Mouse (Mus musculus): Measurements from ENCODE around the gene Slit1.
A peak's percentile ranks its signal among the peaks of the same experiment; 100 is the strongest.

Slit1 gene

DNA sequence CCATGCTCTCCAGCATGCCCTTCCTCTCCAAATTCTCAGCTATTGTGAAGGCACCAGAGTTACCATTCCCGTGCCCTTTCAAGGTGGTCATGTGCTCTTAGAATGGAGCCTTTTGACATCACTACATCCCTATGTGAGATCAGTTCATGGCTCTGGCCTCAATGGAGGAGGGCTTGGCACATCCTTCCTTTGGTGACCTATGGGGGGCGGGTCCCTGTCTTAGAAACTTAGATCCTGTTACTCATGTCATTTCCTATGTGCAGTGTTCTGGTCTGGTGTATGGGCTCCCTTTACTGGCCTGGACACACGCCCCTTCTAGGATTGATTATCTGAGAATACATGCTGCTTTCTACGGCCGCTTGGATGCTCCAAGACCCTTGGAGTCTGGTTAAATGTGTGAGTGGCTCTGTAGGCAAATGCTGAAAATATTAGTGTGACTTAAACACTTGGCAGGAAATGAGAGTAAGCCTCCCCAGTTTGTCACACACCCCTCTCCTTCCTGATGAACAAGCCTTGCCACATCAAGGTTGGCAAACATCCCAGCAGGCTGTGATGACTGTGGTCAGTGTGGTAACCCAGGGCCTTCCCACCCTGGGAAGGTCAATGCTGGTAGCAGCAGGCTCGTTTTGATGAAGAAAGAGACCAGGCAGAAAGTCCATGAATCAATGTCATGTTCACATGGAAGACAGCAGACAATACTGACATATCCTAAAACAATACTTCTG, 146.1 kb downstream of the Slit1 start:
- peak; percentile 42 to 79 for DNase-seq (ENCODE audit: low spot score in 2 of 2)

DNA sequence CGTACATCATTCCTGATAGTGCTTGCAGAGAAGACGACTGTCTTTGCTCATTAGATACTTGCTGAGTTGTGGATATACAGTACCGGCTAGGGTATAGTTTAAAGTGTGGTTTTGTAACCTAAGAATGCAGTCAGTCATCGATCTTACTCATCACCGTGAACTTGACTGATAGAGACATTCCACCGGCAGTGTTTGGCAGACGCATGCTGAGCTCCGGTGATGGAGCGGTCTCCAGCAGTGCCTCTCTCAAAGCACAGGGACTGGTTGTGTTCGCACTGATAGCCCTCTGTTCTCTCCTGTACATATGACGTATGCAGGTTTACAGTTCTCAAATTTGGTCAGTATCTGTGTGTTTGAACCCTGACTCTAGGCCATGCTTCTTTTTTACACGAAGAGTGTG, 151.7 kb downstream of the Slit1 start:
- no peak for DNase-seq (ENCODE audit: low spot score in 2 of 2)

- DNase-seq (ENCODE audit: low spot score in 2 of 2): no peak
These were observed 153.8 kb downstream of the Slit1 start for GRCm38 (mm10) chr19:41589681-41590080.

GRCm38 (mm10) chr19:41589026-41589425, 154.4 kb downstream of the Slit1 start:
- no peak for DNase-seq (ENCODE audit: low spot score in 2 of 2)

DNA sequence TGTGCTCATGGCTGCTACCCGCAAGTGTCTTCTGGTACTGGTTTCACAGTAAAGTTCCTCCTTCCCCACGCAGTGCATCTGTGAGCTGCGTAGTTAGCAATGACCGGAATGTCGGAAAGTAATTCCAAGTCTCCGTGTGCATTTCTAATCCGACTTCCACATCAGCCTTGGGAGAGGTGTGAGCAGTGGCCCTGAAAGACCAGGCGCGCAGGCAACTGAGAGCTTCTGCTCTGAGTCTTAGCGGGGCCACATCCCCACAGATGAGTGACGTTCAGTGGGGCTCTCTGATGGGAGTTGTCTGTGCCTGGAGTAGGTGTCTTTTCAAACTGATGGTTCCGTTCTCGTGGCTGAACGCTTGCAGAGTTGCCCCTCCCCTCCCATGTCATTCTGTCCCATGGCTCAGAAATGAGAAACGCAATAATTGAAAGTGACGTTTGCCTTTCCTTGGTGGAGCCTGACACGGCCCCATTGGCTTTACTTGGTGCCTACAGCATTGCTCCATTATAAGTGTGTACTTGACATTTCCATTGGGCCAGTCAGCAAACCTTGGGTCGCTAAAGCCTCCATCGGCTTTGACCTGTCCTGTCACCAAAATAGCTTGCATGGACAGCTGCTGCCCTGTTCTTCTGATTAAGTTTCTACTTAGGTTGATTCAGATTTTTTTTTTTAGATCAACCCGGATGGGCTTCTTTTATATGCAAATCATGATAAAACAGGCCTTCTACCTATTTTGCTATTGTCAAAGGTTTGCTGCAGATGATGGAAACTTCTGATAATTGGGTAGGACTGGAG, 155.8 kb downstream of the Slit1 start:
- no peak for DNase-seq (ENCODE audit: low spot score in 2 of 2)

DNA sequence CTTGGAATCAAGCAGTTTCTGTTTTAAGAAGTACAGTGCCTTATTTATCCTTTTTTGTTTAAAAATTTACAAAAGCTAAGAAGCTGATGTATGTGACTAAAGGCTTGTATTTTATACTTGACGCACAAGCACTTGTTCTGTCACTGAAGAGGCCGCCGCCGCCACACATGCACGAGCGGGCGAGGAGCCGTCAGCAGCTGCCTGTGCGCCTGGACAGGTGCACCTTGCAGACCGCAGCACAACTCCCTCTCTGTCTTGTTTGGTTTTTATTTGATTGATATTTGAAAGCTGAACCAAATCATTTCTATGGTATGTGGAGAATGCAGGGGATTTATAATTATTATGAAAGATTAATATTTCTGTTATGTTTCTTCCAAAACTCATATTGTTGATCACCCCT, 156.7 kb downstream of the Slit1 start:
- DNase-seq (ENCODE audit: low spot score in 2 of 2): no peak

DNA sequence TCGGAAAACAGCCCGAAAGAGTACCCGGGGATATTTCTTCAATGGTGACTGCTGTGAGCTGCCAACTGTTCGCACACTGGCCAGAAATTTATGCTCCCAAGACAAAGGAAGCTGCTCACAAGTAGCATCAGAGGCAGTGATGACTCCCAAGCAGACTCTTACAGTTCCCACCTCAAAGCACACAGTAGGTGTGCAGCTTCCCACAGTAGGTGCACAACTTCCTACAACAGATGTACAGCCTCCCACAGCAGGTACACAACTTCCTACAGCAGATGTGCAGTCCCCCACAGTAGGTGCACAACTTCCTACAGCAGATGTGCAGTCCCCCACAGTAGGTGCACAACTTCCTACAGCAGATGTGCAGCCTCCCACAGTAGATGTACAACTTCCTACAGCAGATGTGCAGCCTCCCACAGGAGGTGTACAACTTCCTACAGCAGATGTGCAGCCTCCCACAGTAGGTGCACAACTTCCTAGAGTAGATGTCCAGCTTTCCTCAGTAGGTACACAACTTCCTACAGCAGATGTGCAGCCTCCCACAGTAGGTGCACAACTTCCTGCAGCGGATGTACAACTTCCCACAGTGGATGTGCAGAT, 160.4 kb downstream of the Slit1 start:
- no peak for DNase-seq (ENCODE audit: low spot score in 2 of 2)

- no peak for DNase-seq (ENCODE audit: low spot score in 2 of 2)
These were observed 161.6 kb downstream of the Slit1 start, which contains the start of gene Gm340 for GRCm38 (mm10) chr19:41581706-41582420. Gm340 (plus strand) TSS chr19:41582370.

GRCm38 (mm10) chr19:41579311-41579920, 164.0 kb downstream of the Slit1 start:
- DNase-seq (ENCODE audit: low spot score in 2 of 2): no peak

GRCm38 (mm10) chr19:41577576-41577975, 165.9 kb downstream of the Slit1 start:
- DNase-seq (ENCODE audit: low spot score in 2 of 2): no peak

DNA sequence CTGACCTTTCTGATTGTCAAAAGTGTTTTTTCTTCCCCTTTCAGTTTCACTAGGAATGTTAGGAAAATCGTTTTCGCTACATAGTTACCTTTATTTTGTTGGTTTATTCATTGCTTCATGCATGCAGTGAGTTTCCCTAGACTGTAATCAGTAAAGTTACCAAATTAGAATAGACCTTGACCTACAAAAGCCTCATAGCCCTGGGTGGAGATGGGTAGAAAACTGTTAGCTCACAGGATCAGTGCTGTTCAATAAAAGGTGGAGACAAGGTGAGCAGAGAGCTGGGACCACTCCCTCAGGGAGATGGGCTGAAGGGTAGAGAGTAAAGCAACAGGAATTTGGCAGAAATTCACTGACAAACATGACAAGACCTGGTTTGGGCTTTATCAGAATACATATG, 169.8 kb downstream of the Slit1 start:
- DNase-seq (ENCODE audit: low spot score in 2 of 2): no peak

DNA sequence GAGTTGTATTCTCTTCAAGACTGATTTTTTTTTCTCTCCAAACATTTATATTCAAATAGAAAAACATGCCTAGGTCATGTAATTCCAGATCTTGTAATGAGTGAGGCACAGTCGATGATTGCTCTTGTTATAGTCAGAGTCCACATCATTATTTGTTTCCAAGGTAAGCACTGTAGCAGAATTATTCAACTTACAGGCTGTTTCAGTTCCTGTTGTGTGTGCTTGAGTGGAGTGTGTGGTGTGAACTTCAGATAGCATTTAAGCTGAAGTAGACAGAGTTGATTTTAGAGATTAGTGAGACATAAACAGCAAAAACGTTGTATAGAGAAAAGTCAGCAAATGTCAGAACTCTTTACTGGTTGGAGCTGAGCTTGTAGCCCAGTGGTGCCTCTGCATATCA, 174.7 kb downstream of the Slit1 start:
- no peak for DNase-seq (ENCODE audit: low spot score in 2 of 2)

DNA sequence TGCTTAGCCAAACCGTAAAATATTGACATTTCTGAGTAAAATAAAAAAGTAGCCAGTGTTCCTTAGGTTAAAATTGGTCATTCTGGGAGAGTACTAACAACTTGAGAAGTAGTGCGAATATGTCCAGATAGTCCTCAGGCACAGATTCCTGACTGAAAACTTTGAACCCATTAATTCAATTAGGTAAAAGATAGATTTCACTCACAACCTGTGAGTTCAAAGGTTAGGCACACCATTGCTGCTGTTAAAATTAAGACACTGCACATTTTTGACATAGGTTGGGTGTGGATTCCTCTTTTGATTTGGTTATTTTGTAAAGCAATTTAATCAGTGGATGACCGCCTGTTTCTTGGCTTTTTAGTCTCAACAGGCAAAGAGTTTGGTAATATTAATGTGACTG, 182.6 kb downstream of the Slit1 start:
- no peak for DNase-seq (ENCODE audit: low spot score in 2 of 2)

DNA sequence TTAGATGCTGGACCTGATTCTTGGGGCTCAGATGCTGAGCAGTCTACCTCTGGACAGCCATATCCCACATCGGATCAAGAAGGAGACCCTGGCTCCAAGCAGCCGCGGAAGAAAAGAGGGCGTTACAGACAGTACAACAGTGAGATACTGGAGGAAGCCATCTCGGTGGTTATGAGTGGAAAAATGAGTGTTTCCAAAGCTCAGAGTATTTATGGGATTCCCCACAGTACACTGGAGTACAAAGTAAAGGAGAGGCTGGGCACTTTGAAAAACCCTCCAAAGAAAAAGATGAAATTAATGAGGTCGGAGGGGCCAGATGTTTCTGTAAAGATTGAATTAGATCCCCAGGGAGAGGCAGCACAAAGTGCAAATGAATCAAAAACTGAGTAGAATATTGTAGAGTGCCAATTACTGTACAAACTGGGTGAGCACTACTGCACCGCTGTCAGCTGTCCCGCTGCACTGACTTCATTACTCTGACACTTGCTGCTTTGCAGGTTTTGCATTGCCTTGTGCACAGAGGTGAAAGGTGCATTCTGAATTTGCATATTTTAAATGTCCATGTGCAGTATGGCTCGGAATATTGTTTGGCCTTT, 184.5 kb downstream of the Slit1 start:
- DNase-seq (ENCODE audit: low spot score in 2 of 2): no peak

DNA sequence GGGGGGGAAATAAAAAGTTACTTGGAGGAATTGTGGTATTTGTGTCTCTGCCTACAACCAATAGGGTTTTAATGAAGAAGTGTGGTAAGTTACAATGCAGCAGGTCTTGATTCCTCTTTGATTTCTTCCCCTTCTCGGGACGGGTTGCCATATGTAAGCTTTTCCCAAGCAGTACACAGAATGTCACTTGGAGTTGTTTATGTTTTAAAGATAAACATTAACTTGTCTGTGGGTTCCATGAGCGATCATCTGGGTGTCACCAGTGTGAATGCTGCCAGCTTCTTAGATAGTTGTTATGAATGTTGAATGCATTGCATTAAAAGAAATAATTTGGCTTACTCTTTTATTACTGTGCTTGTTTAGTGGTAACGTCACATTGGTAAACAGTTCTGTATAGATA, 186.0 kb downstream of the Slit1 start:
- DNase-seq (ENCODE audit: low spot score in 2 of 2): no peak

DNA sequence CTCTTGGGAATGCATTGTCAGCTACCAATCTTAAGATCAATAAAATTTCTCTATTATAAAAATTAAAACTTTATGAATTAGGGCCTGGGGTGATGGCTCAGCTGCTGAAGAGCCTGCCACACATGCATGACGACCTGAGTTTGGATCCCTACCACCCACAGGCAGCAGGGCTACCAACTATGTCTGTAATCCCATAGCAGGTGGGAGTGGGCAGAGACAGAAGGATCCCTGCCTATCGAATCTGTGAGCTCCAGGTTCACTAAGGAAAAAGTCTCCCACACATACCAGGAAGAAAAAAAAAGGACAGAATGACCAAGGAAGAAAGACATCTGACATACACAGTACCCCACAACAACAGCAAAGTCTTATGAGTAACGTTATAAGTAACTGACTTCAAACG, 186.5 kb downstream of the Slit1 start:
- DNase-seq (ENCODE audit: low spot score in 2 of 2): no peak
